Mouse (Mus musculus): ENCODE measurements around the gene Tfam.
A peak's percentile ranks its signal among the peaks of the same experiment; 100 is the strongest.

Gene Tfam

DNA sequence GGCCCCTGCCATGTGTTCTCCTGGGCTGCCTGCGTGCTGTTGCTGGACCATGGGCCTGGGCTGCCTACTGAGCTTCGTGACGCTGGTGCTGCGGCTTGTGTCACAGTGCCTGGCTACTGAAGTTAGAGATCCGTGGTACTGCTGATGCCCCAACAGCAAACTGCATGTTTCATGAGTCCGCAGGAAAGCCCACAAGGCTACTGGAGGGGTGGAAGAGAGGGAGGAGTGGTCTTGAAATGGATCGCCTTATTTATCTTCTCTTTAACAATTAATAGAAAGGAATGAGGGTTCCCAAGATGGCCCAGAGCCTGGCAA is at the start of gene Tfam:
Gene Tfam (minus strand): TSS at position 41 of the 315 bp plus-strand sequence.
- DNase-seq (ENCODE audit: low read depth, low spot score): no peak

DNA sequence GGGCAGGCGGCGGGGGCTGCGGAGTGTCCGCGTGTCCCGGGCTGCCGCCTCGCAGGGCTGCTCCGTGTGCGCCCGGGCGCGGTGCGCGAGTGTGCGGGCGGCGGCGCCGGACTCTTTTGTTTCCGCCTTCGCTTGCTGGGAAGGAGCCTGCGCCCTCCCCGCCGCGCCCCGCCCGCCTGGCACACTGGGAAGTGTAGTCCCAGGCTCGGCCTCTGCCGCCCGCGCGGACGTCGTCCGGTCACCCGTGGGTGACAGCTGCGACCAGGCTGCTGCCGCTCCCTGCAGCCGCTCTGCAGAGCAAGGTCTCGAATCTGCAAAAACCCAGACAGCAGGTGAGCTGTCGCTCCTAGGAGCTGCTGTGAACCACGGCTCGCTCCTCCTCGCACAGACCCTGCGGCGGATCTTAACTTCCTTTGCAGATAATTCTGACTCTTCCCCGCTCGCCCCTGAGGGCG is 47.1 kb upstream of the Tfam start, which contains the start of gene Ube2d1:
Gene Ube2d1 (minus strand): TSS at position 137 of the 455 bp plus-strand sequence.
- DNase-seq (ENCODE audit: low read depth, low spot score): peak; percentile 69

DNA sequence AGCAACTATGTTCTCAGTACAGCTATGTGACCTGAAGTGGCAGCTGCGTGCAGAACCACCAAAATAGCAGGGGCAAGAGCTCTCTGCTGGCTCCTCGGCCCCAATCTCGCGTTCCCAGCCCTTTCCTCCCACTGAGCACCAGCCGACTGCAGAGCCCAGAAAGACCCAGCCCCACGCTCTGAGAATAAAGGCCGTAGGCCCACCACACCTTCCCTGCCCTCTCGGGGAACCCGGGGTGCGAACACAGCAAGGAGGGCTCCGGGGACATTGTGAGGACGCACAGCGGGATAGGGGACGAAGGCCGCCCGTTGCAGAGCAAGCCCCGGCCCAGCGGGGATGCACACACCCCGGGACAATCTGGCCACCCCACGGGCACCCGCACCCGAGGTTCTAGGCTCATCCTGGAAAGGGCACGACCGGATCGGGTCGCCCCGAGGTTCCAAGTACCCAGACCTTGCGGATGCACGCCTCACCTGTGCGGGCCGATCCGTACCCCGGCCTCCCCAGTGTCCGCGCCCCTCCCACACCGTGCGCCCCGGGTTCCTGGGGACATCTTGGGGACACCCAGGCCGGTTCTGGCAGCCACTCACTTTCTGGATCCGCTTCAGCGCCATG is 46.5 kb upstream of the Tfam start:
- peak; percentile 50 for DNase-seq (ENCODE audit: low read depth, low spot score)

DNA sequence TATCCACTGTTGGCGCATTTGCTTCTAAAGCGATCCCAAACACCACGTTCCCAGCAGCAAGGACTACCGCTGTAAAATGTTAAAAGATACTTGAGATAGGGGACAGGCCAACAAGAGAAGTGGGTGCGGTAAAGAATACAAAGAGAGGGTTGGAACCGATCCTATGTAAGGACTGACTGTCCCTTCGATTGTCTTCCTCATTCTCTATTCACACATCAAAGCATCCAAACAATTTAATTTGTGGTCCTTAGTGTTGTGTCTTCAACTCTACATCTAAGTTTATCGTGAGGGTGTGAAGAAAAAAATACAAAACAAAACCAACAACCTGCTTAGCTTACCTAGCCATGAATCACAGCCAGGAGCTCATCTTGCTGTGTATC is 46.0 kb upstream of the Tfam start:
- no peak for DNase-seq (ENCODE audit: low read depth, low spot score)

- DNase-seq (ENCODE audit: low read depth, low spot score): no peak
These were observed 35.1 kb upstream of the Tfam start for GRCm38 (mm10) chr10:71273008-71273739.

GRCm38 (mm10) chr10:71267973-71268372 is 29.9 kb upstream of the Tfam start:
- DNase-seq (ENCODE audit: low read depth, low spot score): no peak

DNA sequence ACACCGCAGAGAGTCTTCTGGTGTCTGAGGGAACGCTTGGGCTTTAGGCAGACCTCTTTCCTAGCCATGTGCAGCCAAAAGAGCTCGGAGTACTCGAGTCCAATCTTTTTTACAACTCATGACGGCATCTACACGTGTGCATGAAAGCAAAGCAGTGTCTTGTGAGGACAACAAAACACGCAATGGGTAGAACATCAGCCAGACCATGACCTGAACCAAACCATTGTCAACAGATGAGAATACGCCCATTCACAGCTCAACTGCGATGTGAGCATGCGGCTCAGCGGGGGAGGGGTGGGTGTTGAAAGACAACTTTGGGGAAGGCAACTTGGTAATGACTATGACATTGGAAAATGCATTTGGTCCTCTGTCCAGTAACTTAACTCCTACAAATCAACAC is 29.4 kb upstream of the Tfam start:
- peak; percentile 23 for DNase-seq (ENCODE audit: low read depth, low spot score)

DNA sequence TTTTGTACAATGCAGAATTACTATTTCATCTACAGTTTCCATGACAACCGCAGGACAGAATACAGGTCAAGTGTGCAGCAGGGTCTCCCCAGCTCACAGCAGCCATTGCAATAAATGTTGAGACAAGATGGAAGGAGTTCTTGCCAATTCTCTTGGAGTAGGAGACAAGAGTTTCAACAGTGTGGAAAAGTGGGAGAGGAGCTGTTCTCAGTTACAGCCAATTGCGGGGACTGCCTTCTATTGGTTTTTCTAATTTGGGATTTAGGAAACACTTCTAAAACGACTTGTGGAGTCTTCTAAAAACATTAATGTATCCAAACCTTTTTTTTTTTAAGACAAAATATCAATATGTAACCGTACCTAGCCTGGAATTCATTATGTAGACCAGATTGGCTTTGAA is 27.0 kb upstream of the Tfam start:
- DNase-seq (ENCODE audit: low read depth, low spot score): no peak

DNA sequence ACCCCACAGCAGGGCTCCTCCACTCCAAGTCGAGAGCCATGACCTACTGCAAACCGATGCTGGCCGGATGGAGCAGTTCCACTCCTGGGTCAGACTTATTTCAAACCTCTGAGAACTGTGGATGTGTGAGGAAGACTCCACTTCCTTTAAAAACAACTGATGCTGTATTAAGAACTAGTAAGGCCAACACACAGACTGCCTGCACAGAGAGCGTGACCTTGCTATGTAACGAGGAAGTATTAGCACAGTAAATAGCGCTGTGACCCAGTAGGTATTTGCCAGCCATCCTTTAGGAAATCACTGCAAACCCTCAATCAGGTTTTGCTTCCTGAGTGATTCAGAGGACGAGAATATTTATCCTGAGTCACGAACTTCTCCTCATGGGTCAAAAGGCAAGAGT is 23.6 kb upstream of the Tfam start:
- no peak for DNase-seq (ENCODE audit: low read depth, low spot score)

GRCm38 (mm10) chr10:71258943-71259342 is 20.9 kb upstream of the Tfam start:
- DNase-seq (ENCODE audit: low read depth, low spot score): no peak

DNA sequence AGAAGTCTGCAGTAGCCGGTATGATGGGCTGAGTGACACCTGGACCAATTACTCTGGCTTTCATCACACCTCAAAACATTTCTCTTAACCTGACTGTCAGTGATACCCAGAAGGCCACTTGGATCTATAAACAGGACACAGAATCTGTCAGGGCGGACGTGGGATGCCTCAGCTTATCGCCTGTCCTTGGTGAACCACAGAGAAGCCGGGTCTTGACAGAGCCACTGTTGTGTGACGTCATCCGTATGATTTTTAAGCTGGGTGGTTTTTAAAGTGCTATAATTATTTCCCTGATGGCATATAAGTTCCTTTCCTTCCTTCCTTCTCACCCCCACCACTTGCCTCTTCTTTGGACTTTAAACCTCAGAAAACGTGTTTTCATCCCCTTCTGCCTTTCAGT is 20.4 kb upstream of the Tfam start:
- no peak for DNase-seq (ENCODE audit: low read depth, low spot score)

GRCm38 (mm10) chr10:71253147-71253546 is 15.1 kb upstream of the Tfam start:
- no peak for DNase-seq (ENCODE audit: low read depth, low spot score)

DNA sequence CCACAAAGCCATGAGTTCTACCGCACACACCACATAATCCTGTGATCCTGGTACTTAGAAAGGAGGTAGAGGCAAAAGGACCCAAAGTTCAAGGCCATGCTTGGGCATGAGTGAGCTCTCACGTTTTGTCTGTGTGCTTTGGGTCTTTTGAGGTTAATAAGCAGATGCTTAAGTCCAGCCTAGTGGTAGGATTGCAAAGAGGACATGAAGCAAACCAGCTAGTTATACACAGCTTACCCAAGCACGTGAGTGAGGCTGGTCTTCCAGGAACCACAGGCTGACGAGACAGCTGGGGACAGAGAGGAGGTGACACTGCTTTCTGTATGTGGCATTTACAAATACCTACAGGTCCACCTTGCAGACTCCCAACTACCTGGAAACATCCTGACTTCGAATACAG is 14.3 kb upstream of the Tfam start:
- no peak for DNase-seq (ENCODE audit: low read depth, low spot score)

DNA sequence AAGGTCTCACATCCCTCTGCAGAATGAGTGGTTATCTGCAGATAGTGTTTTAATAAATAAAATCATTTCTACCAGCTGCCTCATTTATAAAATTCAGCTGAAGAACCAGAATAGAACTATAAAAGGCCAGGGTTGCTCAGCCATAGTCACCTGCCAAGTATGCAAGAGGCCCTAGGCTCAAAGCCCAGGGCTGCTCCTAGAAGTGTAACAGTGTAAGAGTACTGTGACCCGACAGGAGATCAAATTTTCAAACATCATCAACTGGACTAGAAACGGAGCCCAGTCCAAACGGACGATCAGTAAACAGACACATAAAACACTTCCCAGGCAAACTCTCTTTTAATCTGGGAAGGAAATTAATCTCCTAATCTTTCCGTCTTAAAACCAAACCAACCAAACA is 13.8 kb upstream of the Tfam start:
- DNase-seq (ENCODE audit: low read depth, low spot score): no peak

GRCm38 (mm10) chr10:71251256-71251655 is 13.2 kb upstream of the Tfam start:
- no peak for DNase-seq (ENCODE audit: low read depth, low spot score)

GRCm38 (mm10) chr10:71250472-71250871 is 12.4 kb upstream of the Tfam start:
- no peak for DNase-seq (ENCODE audit: low read depth, low spot score)

- DNase-seq (ENCODE audit: low read depth, low spot score): no peak
These were observed 11.2 kb upstream of the Tfam start for GRCm38 (mm10) chr10:71249086-71249880.

DNA sequence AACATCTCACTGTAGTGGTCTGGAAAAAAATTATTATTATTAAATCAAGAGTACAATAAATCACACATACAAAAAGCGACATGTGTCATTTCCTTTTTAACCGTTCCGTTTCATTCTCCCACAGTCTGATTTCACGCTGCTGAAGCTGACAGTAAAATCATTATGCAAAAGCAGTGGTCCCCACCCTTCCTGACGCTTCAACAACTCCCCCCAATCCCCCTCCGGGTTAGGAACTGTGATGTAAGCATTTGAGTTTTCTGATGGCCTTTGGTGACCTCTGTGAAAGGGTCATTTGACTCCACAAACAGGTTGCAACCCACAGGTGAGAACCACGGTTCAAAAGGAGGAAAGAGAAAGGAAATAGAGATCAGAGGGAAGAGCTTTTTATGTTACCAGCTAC is 8.9 kb upstream of the Tfam start:
- no peak for DNase-seq (ENCODE audit: low read depth, low spot score)

DNA sequence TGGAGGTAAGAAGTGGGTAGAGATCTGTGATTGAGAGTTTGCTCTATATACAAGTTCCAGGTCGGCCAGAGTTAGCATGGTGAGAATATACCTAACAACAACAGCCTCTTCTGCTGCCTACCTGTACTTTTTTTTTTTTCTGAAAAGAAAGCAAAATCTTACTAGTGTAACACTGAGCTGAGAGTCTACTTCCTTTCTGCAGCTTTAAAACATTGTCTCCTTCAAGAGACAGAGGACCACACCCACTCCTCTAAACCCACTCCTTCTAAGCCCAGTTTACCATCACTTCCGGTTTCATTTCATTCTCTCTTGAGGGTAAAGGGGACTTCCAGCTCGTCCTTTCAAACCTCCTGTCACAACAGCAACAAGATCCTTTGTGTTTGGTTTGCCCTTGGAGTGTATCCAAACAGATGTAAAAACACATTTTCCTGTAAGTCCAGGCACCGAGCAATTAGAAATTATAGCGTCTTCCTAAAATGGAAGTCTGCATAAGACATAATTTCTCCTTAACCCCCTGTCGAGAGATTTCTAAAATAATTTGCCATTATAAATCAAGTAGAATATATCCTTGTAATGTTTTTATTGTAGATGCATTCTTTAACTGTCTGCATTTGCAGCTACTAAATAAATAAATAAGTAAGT is 1.5 kb upstream of the Tfam start:
- DNase-seq (ENCODE audit: low read depth, low spot score): peak; percentile 53

- DNase-seq (ENCODE audit: low read depth, low spot score): peak; percentile 96
These were observed 402 bp downstream of the Tfam start for GRCm38 (mm10) chr10:71237516-71238239.

DNA sequence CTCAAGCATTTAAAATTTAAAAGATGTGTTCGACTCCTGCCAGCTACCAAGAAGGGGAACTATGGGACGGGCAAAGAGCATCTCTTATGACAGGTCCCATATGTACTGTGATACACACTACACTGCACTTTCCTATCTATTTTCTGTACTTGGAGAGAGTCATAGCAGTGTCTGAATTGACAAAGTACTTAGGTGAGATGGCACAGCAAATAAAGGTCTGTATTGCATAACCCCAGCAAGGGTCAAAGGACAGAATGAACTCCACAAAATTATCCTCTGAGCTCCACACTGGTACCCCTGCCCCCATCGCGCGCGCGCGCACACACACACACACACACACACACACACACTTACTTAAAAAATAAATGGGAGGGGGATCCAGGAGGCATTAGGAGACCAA is 4.0 kb downstream of the Tfam start:
- DNase-seq (ENCODE audit: low read depth, low spot score): no peak

- peak; percentile 72 for DNase-seq (ENCODE audit: low read depth, low spot score)
These were observed 12.2 kb downstream of the Tfam start for GRCm38 (mm10) chr10:71225894-71226293.

Data from ES-CJ7 (cell line).